Mouse (Mus musculus) adrenal gland, adult 18-20 months (tissue): ENCODE data around the gene Cd82. TPM values are rescaled to one million over a fixed set of nuclear protein-coding genes. Genes with fewer than 3 reads are reported as not detected.

Source experiments
- DNase-seq, 2 experiments: peaks; one replicate each; pipeline ENCODE4 v3.0.0; 2021 to 2022; ENCODE audit warnings: low spot score in 2 of 2
- total RNA-seq, 2 experiments: library from RNA; stranded (reverse); gene quantifications; 1 replicate in 1 of 2; 2 replicates in 1 of 2; pipeline ENCODE4 v1.2.3; 2021

The Cd82 gene
- total RNA-seq, 2 experiments from 2014 or later, result 55.7 to 67.5 TPM

GRCm38 (mm10) chr2:93447500-93448249, 15.3 kb downstream of the Cd82 start:
- DNase-seq, result no peak

- DNase-seq, result no peak
These were observed 16.2 kb downstream of the Cd82 start for GRCm38 (mm10) chr2:93446606-93447353.

DNA sequence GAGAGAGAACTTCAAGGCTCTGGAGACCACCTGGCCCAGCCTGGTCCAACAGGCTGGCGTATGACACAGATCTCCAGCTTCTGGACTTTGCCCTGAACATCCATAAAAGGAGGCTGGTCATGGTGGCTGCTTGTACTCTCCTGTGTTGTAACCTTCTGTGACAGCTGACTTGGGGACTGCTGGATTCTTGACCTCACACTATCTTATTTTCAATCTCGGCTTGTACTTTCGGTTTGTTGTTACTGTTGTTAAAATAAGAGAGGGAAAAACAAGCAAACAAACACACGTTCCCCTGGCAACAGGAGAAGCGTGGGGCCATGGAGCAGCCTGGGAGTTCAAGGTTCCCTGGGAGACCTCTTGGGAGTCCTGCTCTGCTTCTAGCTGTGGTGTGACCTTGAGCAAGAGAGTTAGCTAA, 17.7 kb downstream of the Cd82 start:
- no peak for DNase-seq

- no peak for DNase-seq
These were observed 18.7 kb downstream of the Cd82 start for GRCm38 (mm10) chr2:93444280-93444679.

GRCm38 (mm10) chr2:93443106-93443505, 19.8 kb downstream of the Cd82 start:
- no peak for DNase-seq

- DNase-seq, result no peak
These were observed 23.0 kb downstream of the Cd82 start for GRCm38 (mm10) chr2:93439812-93440559.

DNA sequence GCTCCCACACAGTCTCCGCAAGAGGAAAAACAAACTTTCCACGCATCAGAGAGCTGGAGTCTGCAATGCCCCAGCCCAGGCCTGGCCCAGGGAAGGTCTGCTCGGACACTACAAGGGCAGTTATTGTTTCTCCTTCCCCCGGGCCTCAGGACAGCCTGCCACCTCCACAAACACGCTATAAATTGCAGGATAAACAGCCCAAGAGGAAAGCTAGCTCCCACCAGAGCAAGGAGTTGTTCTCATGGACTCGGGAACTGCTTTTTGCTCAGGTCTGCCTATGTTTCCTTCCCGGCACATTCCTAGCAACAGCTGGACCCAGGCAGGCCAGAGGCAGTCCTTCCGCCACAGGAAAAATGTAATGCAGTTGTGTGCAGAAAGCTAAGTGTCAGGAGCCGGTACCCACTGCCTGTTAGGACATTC, 23.6 kb downstream of the Cd82 start:
- no peak for DNase-seq

DNA sequence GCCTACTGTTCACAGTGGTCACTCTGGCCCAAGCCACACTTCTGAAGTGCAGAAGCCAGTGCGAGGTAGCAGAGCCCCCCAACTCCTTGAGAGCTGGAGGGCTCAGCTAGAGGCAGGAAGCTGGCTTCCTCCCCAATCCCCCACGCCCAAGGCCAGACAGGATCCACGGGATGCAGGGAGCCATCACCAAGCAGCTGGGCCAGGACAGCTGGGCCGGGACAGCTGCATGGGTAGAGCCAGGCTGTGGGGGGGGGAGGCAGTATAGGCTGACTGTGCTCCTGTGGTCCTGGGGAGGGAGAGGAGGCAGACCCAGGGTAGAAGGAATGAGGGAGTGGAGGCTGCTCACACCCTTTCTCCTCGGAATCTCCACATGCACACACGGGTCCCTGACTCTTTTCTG, 24.6 kb downstream of the Cd82 start:
- DNase-seq, result no peak

- no peak for DNase-seq
These were observed 27.4 kb downstream of the Cd82 start for GRCm38 (mm10) chr2:93435577-93435976.

- no peak for DNase-seq
These were observed 28.0 kb downstream of the Cd82 start for GRCm38 (mm10) chr2:93434896-93435295.

DNA sequence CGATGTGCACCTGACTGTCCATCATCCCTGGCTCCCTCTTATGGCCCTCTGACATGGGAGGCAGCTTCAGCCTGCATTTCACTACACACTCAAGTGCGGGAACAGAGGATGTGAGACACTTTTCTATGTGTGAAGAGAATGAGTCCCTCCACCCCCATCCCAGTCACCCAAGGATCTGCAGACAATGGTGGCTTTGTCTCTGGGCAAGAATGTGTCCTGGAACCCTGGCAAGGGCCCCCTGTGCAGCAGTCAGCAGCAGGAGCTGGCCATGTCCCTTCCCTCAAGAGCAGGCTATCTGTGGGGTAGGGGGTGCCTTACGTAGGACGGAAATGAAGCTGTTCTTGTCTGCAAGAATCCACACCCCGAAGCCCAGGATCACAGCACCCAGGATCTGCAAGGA, 29.4 kb downstream of the Cd82 start:
- DNase-seq, result no peak

- no peak for DNase-seq
These were observed 30.1 kb downstream of the Cd82 start for GRCm38 (mm10) chr2:93432600-93433389.

GRCm38 (mm10) chr2:93431575-93432325, 31.2 kb downstream of the Cd82 start:
- DNase-seq, result no peak

DNA sequence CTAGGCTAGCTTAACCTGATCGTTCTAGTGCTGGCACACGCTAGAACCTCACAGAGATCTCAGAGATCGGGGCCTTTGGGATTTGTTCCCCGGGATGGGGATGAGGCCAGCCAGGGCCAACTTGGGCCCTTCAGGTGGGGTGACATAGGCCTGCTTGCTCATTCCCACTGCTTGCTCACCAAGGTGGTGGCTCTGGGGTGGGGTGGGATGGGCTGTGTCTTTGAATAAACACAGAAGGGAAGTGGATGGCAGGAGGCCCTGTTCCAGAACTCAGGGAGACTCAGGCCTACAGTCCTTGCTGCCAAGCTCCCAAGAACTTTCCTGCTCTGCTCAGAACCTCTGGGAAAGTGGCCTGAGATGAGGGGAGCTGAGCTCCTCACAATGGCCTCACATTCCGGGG, 31.9 kb downstream of the Cd82 start:
- no peak for DNase-seq

DNA sequence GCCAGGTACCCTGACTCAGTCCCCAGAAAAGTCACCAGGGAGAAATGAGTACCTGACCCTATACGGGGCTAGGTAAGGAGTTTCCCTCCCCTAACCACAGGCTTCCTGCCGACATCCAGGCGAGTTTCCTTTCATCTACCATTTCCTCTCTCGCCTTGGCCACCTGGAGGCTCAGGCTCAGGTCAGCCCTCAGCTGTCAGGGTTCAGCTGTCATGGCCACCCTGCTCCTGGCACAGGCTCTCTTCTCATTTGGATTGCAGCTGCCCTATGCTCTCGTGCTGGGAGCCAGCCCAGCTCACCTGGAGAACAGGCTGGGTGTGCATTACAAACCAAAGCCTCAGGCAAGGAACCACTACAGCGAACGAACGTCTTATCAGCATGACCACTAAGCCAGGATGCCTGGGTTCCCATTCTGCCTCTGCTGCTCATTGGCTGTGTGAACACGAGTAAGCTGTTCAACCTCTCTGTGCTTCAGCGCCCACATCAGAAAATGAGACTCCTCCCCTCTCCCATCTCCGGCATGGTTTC, 34.9 kb downstream of the Cd82 start:
- no peak for DNase-seq

DNA sequence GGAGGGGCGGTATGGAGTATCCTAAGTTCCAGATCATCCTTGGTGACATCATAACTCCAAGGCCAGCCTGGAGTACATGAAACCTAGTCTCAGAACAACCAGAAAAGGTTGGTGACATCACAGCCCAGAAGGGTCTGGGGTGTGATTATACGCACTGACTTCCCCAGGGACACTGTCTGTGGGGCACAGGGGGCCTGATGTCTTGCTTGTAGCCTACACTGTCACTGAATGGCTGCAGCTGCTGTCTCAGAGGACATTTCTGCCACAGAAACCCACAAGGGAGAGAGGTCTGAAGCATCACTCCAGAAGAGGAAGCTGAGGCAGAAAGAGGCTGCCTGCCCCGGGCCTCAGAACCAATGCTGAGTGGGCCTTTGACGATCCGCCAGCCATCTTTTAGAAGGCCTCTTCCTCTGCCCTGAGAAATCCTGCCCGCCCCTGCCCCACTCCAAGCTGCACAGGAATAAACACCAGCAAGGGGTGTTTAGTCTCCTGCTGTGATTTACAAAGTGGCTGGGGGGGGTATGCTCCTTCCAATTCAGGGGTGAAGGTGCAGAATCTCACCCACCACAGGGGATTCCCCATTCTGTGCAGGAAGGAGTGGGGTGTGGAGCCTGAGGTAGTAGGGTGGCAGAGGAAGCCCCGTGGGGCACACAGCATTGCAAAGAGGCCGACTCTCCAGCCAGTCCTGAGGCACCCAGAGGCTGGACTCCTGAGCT, 35.8 kb downstream of the Cd82 start:
- no peak for DNase-seq

- no peak for DNase-seq
These were observed 37.1 kb downstream of the Cd82 start for GRCm38 (mm10) chr2:93425810-93426209.

DNA sequence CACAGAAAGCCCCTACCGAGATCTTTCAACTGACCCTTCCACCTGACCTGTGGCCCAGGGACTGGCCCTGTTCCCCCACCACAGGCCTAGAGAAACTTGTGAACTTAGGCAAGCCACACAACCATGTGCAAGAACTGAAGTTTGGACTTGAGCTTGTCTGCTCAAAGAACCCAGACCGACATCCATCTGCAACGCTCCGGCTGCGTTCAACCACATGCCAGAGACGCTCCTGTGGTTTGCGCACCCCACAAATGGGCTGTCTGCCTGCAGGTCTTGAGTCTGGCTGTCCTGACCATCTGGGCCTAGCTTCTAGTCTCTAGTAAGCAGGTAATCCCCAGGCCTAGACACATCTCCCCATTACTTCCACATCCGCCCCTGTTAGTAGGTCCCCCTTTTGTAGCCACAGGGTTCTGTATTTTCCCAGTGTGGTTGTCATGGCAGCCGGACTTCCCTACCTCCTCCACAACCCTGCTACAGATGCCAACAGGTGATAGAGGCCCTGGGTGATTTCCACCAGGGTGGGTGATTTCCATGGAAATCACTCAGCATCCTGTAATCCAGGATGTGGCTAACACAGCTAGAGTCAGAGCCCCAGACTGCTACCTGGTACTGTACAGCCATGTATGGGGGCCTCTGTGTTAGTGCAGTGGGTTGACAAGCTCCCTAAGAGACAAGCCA, 38.5 kb downstream of the Cd82 start:
- DNase-seq, result no peak

- DNase-seq, result peak; percentile 88
These were observed 41.6 kb downstream of the Cd82 start for GRCm38 (mm10) chr2:93421320-93421719.
